Mouse (Mus musculus): Measurements from ENCODE around the gene Mks1. TPM values are rescaled to one million over a fixed set of nuclear protein-coding genes. Genes with fewer than 3 reads are reported as not detected.

The Mks1 gene
- polyA plus RNA-seq, 1 experiment from 2014 or later = 12.5 TPM

- Histone ChIP-seq H3K27me3 (ENCODE audit: control insufficient read depth, insufficient read depth, low read length) (no peaks in the 10 kb centered on the region), H3K36me3 (ENCODE audit: control insufficient read depth, insufficient read depth, low read length) (no peaks in the 10 kb centered on the region), H3K9me3 (replicated peaks; ENCODE audit: control insufficient read depth, low read length) (no peaks in the 10 kb centered on the region), H3K4me2 (ENCODE audit: low read depth, low read length) (no peak within 1 kb of the TSS), H3K4me1 (ENCODE audit: control insufficient read depth, insufficient read depth, low read length) (no peaks in the 10 kb centered on the region), H3K4me3 (replicated peaks; ENCODE audit: low read length) (no peak within 1 kb of the TSS), H3K27ac (ENCODE audit: low read length) (no peak within 1 kb of the TSS), H3K9ac (ENCODE audit: low read length) (no peak within 1 kb of the TSS)
- no peak for ATAC-seq (ENCODE audit: insufficient read depth, low FRiP score)
- 54% methylated on average over 10 of the region's 10 CpGs for WGBS
Measured at GRCm38 (mm10) chr11:87828239-87828900, 24.6 kb upstream of the Mks1 start, which contains the start of gene Lpo. Gene Lpo (minus strand): TSS chr11:87828289.

- no peak overlapping the region for H3K27ac ChIP-seq (ENCODE audit: low read length)
- H3K4me3 ChIP-seq (replicated peaks; ENCODE audit: low read length) = no peak overlapping the region
- H3K4me2 ChIP-seq (ENCODE audit: low read depth, low read length) = no peak overlapping the region
- no peaks in the 10 kb centered on the region for H3K9me3 ChIP-seq (replicated peaks; ENCODE audit: control insufficient read depth, low read length)
- WGBS = 57% methylated on average over 8 of the region's 8 CpGs
- H3K36me3 ChIP-seq (ENCODE audit: control insufficient read depth, insufficient read depth, low read length) = no peaks in the 10 kb centered on the region
- no peaks in the 10 kb centered on the region for H3K4me1 ChIP-seq (ENCODE audit: control insufficient read depth, insufficient read depth, low read length)
- ATAC-seq (ENCODE audit: insufficient read depth, low FRiP score) = no peak
- no peaks in the 10 kb centered on the region for H3K27me3 ChIP-seq (ENCODE audit: control insufficient read depth, insufficient read depth, low read length)
- H3K9ac ChIP-seq (ENCODE audit: low read length) = no peak overlapping the region
Measured at GRCm38 (mm10) chr11:87840676-87841075, 12.3 kb upstream of the Mks1 start.

DNA sequence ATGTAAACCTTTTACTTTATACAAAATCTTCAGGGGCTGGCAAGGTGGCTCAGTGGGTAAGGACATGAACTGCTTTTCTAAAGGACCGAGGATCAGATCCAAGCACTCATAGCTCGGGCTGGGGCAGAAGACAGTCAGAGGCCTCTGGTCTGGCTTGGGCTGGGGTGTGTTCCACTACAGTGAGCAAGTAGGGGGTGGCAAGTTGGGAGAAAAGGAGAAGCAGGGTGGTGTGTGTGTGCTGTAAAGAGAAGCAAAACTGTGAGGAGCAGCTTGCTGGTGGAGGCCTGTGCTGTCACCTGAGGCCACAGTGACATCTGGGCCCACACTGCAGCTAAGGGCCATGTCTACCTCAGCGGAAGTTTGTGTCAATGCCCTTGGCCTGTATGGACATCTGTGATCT lies 11.6 kb upstream of the Mks1 start:
- 82% methylated on average over 3 of the region's 3 CpGs for WGBS
- ATAC-seq (ENCODE audit: insufficient read depth, low FRiP score) = no peak

GRCm38 (mm10) chr11:87846968-87847600 lies 5.9 kb upstream of the Mks1 start:
- H3K36me3 ChIP-seq (ENCODE audit: control insufficient read depth, insufficient read depth, low read length) = no peaks in the 10 kb centered on the region
- H3K27me3 ChIP-seq (ENCODE audit: control insufficient read depth, insufficient read depth, low read length) = no peaks in the 10 kb centered on the region
- H3K4me3 ChIP-seq (replicated peaks; ENCODE audit: low read length) = no peak overlapping the region
- ATAC-seq (ENCODE audit: insufficient read depth, low FRiP score) = no peak
- 78% methylated on average over 12 of the region's 12 CpGs for WGBS
- no peak overlapping the region for H3K9ac ChIP-seq (ENCODE audit: low read length)
- no peak overlapping the region for H3K4me2 ChIP-seq (ENCODE audit: low read depth, low read length)
- no peaks in the 10 kb centered on the region for H3K4me1 ChIP-seq (ENCODE audit: control insufficient read depth, insufficient read depth, low read length)
- no peaks in the 10 kb centered on the region for H3K9me3 ChIP-seq (replicated peaks; ENCODE audit: control insufficient read depth, low read length)
- H3K27ac ChIP-seq (ENCODE audit: low read length) = no peak overlapping the region

More for the DNA sequence above, 11.6 kb upstream of the Mks1 start:
- no peak overlapping the region for H3K4me2 ChIP-seq (ENCODE audit: low read depth, low read length)
- H3K9ac ChIP-seq (ENCODE audit: low read length) = no peak overlapping the region
- no peaks in the 10 kb centered on the region for H3K36me3 ChIP-seq (ENCODE audit: control insufficient read depth, insufficient read depth, low read length)
- no peaks in the 10 kb centered on the region for H3K4me1 ChIP-seq (ENCODE audit: control insufficient read depth, insufficient read depth, low read length)
- no peaks in the 10 kb centered on the region for H3K9me3 ChIP-seq (replicated peaks; ENCODE audit: control insufficient read depth, low read length)
- no peak overlapping the region for H3K27ac ChIP-seq (ENCODE audit: low read length)
- H3K4me3 ChIP-seq (replicated peaks; ENCODE audit: low read length) = no peak overlapping the region
- no peaks in the 10 kb centered on the region for H3K27me3 ChIP-seq (ENCODE audit: control insufficient read depth, insufficient read depth, low read length)

GRCm38 (mm10) chr11:87847884-87848283 lies 5.1 kb upstream of the Mks1 start:
- Histone ChIP-seq H3K4me1 (ENCODE audit: control insufficient read depth, insufficient read depth, low read length) (peaks cover 4% of the 10 kb centered on the region), H3K4me2 (ENCODE audit: low read depth, low read length) (no peak overlapping the region), H3K9ac (ENCODE audit: low read length) (no peak overlapping the region), H3K4me3 (replicated peaks; ENCODE audit: low read length) (no peak overlapping the region), H3K9me3 (replicated peaks; ENCODE audit: control insufficient read depth, low read length) (no peaks in the 10 kb centered on the region), H3K36me3 (ENCODE audit: control insufficient read depth, insufficient read depth, low read length) (no peaks in the 10 kb centered on the region), H3K27ac (ENCODE audit: low read length) (no peak overlapping the region), H3K27me3 (ENCODE audit: control insufficient read depth, insufficient read depth, low read length) (no peaks in the 10 kb centered on the region)
- ATAC-seq (ENCODE audit: insufficient read depth, low FRiP score) = no peak
- 67% methylated on average over 6 of the region's 6 CpGs for WGBS

- Histone ChIP-seq H3K9ac (ENCODE audit: low read length) (peak overlapping the region; percentile 63), H3K4me3 (replicated peaks; ENCODE audit: low read length) (peak overlapping the region; percentile 66), H3K4me1 (ENCODE audit: control insufficient read depth, insufficient read depth, low read length) (peaks cover 7% of the 10 kb centered on the region), H3K27me3 (ENCODE audit: control insufficient read depth, insufficient read depth, low read length) (no peaks in the 10 kb centered on the region), H3K27ac (ENCODE audit: low read length) (peak overlapping the region; percentile 4; the same call in 1 of the 2 replicates), H3K9me3 (replicated peaks; ENCODE audit: control insufficient read depth, low read length) (no peaks in the 10 kb centered on the region), H3K4me2 (ENCODE audit: low read depth, low read length) (peak overlapping the region; percentile 88), H3K36me3 (ENCODE audit: control insufficient read depth, insufficient read depth, low read length) (no peaks in the 10 kb centered on the region)
- 31% methylated on average over 8 of the region's 8 CpGs for WGBS
- ATAC-seq (ENCODE audit: insufficient read depth, low FRiP score) = 0 out of 2 replicates have a peak, but pooled peaks have one; percentile 27
Measured at GRCm38 (mm10) chr11:87853597-87853954, 561 bp downstream of the Mks1 start.

GRCm38 (mm10) chr11:87854550-87854949 lies 1.5 kb downstream of the Mks1 start:
- Histone ChIP-seq H3K4me2 (ENCODE audit: low read depth, low read length) (no peak overlapping the region), H3K4me3 (replicated peaks; ENCODE audit: low read length) (no peak overlapping the region), H3K36me3 (ENCODE audit: control insufficient read depth, insufficient read depth, low read length) (no peaks in the 10 kb centered on the region), H3K9me3 (replicated peaks; ENCODE audit: control insufficient read depth, low read length) (no peaks in the 10 kb centered on the region), H3K27me3 (ENCODE audit: control insufficient read depth, insufficient read depth, low read length) (no peaks in the 10 kb centered on the region), H3K9ac (ENCODE audit: low read length) (no peak overlapping the region), H3K4me1 (ENCODE audit: control insufficient read depth, insufficient read depth, low read length) (peaks cover 7% of the 10 kb centered on the region), H3K27ac (ENCODE audit: low read length) (no peak overlapping the region)
- WGBS = 83% methylated on average over 7 of the region's 7 CpGs
- ATAC-seq (ENCODE audit: insufficient read depth, low FRiP score) = no peak

DNA sequence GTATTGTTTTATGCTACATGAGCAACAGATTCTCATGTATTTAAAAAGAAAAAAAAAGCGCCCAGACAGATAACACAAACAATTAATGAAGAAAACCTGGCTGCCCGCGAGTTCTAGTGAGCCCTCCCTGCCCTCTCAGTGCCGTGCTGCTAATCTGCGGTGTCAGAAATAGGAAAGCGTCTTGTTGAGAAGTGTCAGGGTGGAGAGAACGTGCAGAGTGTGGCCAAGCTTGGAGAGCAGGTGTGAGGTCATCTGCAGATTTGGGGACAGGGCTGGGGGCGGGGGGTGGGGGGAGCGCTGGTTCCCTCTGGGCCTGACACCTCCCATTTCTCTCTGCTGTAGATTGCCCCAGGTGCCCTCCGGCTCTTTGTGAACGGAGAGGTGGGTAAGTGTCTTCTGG lies 6.3 kb downstream of the Mks1 start:
- Histone ChIP-seq H3K4me3 (replicated peaks; ENCODE audit: low read length) (no peak overlapping the region), H3K36me3 (ENCODE audit: control insufficient read depth, insufficient read depth, low read length) (no peaks in the 10 kb centered on the region), H3K27ac (ENCODE audit: low read length) (no peak overlapping the region), H3K4me2 (ENCODE audit: low read depth, low read length) (no peak overlapping the region), H3K9me3 (replicated peaks; ENCODE audit: control insufficient read depth, low read length) (no peaks in the 10 kb centered on the region), H3K9ac (ENCODE audit: low read length) (no peak overlapping the region), H3K4me1 (ENCODE audit: control insufficient read depth, insufficient read depth, low read length) (no peaks in the 10 kb centered on the region), H3K27me3 (ENCODE audit: control insufficient read depth, insufficient read depth, low read length) (no peaks in the 10 kb centered on the region)
- no peak for ATAC-seq (ENCODE audit: insufficient read depth, low FRiP score)
- WGBS = 83% methylated on average over 11 of the region's 11 CpGs

- Histone ChIP-seq H3K9me3 (replicated peaks; ENCODE audit: control insufficient read depth, low read length) (no peaks in the 10 kb centered on the region), H3K27me3 (ENCODE audit: control insufficient read depth, insufficient read depth, low read length) (no peaks in the 10 kb centered on the region), H3K27ac (ENCODE audit: low read length) (no peak overlapping the region), H3K4me2 (ENCODE audit: low read depth, low read length) (no peak overlapping the region), H3K9ac (ENCODE audit: low read length) (no peak overlapping the region), H3K4me1 (ENCODE audit: control insufficient read depth, insufficient read depth, low read length) (no peaks in the 10 kb centered on the region), H3K36me3 (ENCODE audit: control insufficient read depth, insufficient read depth, low read length) (no peaks in the 10 kb centered on the region), H3K4me3 (replicated peaks; ENCODE audit: low read length) (no peak overlapping the region)
- ATAC-seq (ENCODE audit: insufficient read depth, low FRiP score) = no peak
- 78% methylated on average over 9 of the region's 9 CpGs for WGBS
Measured at GRCm38 (mm10) chr11:87860426-87860825, 7.4 kb downstream of the Mks1 start.
